Mouse (Mus musculus) heart, embryonic 14.5 days (tissue): ENCODE measurements around the gene Sema3b. TPM values are rescaled to one million over a fixed set of nuclear protein-coding genes. Genes with fewer than 3 reads are reported as not detected.
"Not testable (repeated sequence)": the region's sequence is repeated elsewhere in the genome, so short reads cannot be mapped to it uniquely, and the experiment has no call there.

ENCODE experiments used
- ATAC-seq: fragments of 200-750 bp; cut with Nextera tagmentation; 2 replicates; pipeline ENCODE4 v1.8.0; 2017; ENCODE audit warnings: low read depth, moderate TSS enrichment; ENCODE audit not compliant: insufficient number of reproducible peaks, insufficient read depth, low FRiP score
- H3K27ac ChIP-seq, 2 experiments: fragments of 200-500 bp in 1 of 2; fragments of 300-500 bp in 1 of 2; sonication (generic) in 1 of 2; replicated peaks in 1 of 2; 2 replicates each; pipeline ENCODE4 v1.5.1; 2012 to 2014; ENCODE audit warnings: low read depth in 2 of 2, low read length in 2 of 2, control low read depth in 1 of 2, mild to moderate bottlenecking in 1 of 2, mixed read lengths in 1 of 2; ENCODE audit not compliant: control insufficient read depth in 1 of 2, insufficient read depth in 1 of 2
- H3K27me3 ChIP-seq: fragments of 300-500 bp; sonication (generic); 2 replicates; pipeline ENCODE4 v1.6.1; 2014; ENCODE audit warnings: mild to moderate bottlenecking, low read length, control low read depth; ENCODE audit not compliant: control insufficient read depth, insufficient read depth
- H3K36me3 ChIP-seq: fragments of 300-500 bp; sonication (generic); 2 replicates; pipeline ENCODE4 v1.6.1; 2014; ENCODE audit warnings: mild to moderate bottlenecking, control low read depth, low read length, mixed read lengths; ENCODE audit not compliant: control insufficient read depth, insufficient read depth
- H3K4me1 ChIP-seq, 2 experiments: fragments of 200-500 bp in 1 of 2; fragments of 300-500 bp in 1 of 2; sonication (generic) in 1 of 2; 2 replicates each; pipeline ENCODE4 v1.6.1; 2012 to 2014; ENCODE audit warnings: low read length in 2 of 2, control low read depth in 1 of 2, mixed read lengths in 1 of 2; ENCODE audit not compliant: control insufficient read depth in 2 of 2, insufficient read depth in 2 of 2
- H3K4me2 ChIP-seq: fragments of 300-500 bp; sonication (generic); 2 replicates; pipeline ENCODE4 v1.6.1; 2014; ENCODE audit warnings: mild to moderate bottlenecking, low read length
- H3K4me3 ChIP-seq, 2 experiments: fragments of 200-500 bp in 1 of 2; fragments of 300-500 bp in 1 of 2; sonication (generic) in 1 of 2; 2 replicates each; pipeline ENCODE4 v1.5.1; 2012 to 2014; ENCODE audit warnings: low read length in 2 of 2, mild to moderate bottlenecking in 2 of 2, control low read depth in 1 of 2, low read depth in 1 of 2, moderate library complexity in 1 of 2; ENCODE audit not compliant: control insufficient read depth in 1 of 2, insufficient read depth in 1 of 2
- H3K9ac ChIP-seq: fragments of 300-500 bp; sonication (generic); 2 replicates; pipeline ENCODE4 v1.6.1; 2014; ENCODE audit warnings: mild to moderate bottlenecking, low read length
- H3K9me3 ChIP-seq: fragments of 300-500 bp; sonication (generic); 2 replicates; pipeline ENCODE4 v1.6.1; 2016; ENCODE audit warnings: low read length, control low read depth; ENCODE audit not compliant: control insufficient read depth
- WGBS: fragments of 180-500 bp; shearing (Covaris S2); extraction: QIAGEN DNeasy Blood & Tissue Kit; methylation state at CpG from one replicate; pipeline ENCODE4 v1.1.7; 2014; 5-methylcytosine and 5-hydroxymethylcytosine counted together
- polyA plus RNA-seq: library from polyadenylated mRNA; unstranded; fragments of >200 nt; fragmentation: Nextera tagmentation; extraction: Ambion mirVana; gene quantifications from 2 replicates; pipeline ENCODE4 v1.2.1, GENCODE M21; 2014

The Sema3b gene
- polyA plus RNA-seq, 1 experiment from 2014 or later, result 6.5 TPM

- WGBS, result 93% methylated on average over 10 of the region's 10 CpGs
- no peak overlapping the region for H3K9ac ChIP-seq
- peaks cover 21% of the 10 kb centered on the region for H3K36me3 ChIP-seq
- H3K4me3 ChIP-seq, result no peak overlapping the region
- ATAC-seq, result no peak
- H3K9me3 ChIP-seq, result no peaks in the 10 kb centered on the region
- no peaks in the 10 kb centered on the region for H3K27me3 ChIP-seq
- peaks cover 17 to 29% of the 10 kb centered on the region in 2 experiments for H3K4me1 ChIP-seq
- H3K27ac ChIP-seq, result no peak overlapping the region
- 0 out of 2 replicates have a peak overlapping the region, but pooled peaks have one; percentile 61 for H3K4me2 ChIP-seq
Observed at GRCm38 (mm10) chr9:107577871-107578270, 31.2 kb downstream of the Sema3b start.

DNA sequence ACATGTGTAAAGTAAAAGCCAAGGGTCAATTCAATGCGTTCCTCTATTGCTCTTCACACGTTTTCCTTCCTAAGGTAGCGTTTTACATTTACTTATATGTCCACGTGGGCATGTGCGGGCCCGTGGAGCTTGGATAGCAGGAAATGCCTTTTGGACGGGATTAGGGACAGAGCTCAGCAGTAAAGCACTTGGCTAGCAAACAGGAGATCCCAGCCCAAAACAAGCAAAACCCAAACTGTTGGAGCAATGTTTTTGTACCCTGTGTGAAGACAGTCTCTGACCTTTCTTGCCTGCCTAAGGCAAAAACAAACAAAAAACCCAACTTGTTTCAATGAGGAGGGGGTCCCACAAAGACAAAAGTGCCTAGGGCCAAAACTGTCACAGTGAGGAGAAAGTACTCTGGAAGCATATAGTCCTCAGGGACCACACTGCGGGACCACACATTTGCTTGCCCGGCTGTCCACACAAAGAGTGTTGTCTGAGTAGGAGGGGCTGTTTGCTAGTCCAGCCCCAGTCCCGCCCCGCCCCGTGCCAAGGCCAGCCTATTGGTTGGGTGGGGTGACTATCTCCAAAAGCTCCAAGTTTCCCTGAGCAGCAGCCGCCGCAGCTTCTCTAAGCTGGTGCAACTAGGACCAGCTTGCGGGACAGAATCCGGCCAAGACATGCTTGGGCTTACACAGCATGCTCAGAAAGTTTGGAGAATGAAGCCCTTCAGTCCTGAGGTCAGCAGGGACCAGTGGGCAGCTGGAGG lies 32.5 kb downstream of the Sema3b start, which contains the start of gene Hyal1:
Gene Hyal1 (plus strand): TSS at position 571 of the 751 bp plus-strand sequence.
- Histone ChIP-seq H3K27ac (peak within 1 kb of the TSS; percentile 55 to 57), H3K4me1 (peaks cover 16 to 27% of the 10 kb centered on the region in 2 experiments), H3K4me2 (peak within 1 kb of the TSS; percentile 61), H3K9ac (peak within 1 kb of the TSS; percentile 66), H3K27me3 (no peaks in the 10 kb centered on the region), H3K9me3 (no peaks in the 10 kb centered on the region), H3K36me3 (peaks cover 30% of the 10 kb centered on the region), H3K4me3 (peak within 1 kb of the TSS; percentile 32 to 45)
- 26% methylated on average over 16 of the region's 16 CpGs for WGBS
- ATAC-seq, result peak; percentile 58; the same call in 1 of the 2 replicates

DNA sequence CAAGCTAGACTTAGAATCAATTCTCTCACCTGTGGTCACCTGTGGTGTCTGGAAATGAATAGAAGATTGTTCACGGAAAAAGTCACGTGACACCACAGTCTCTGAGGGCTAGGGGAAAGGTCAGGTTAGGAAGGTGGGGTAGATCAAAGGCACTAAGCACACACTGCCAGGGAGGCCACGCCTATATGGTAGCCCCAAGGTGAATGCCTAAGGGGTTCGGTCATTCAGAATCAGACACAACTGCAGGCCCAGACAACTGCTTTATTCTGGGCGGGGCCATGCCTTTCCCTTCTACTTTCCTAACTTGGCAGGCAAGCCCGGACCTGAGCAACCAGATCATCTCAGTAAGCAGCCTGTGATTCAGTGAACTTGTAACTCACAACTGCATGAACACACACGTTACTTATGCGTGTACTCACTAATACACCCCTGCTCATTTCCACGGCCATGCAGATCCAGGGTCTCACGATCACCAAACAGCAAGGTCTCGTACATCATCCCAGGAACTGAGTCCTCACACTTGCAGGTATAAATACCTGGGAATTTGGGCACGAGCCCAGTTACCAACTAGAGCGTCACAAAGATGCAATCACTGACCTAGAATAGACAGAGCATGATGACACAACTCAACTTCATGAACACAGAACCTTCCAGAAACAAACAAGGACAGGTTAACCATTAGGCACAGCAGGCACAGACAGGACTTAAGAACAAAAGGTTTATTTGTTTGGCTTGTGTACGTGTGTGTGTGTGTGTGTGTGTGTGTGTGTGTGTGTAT lies 33.3 kb downstream of the Sema3b start:
- Histone ChIP-seq H3K27me3 (no peaks in the 10 kb centered on the region), H3K27ac (peak overlapping the region; percentile 55 to 57; a peak in 3 of 4 replicates), H3K4me1 (peaks cover 20 to 28% of the 10 kb centered on the region in 2 experiments), H3K4me2 (peak overlapping the region; percentile 61; the same call in 1 of the 2 replicates), H3K36me3 (peaks cover 37% of the 10 kb centered on the region), H3K9ac (no peak overlapping the region), H3K4me3 (no peak overlapping the region), H3K9me3 (no peaks in the 10 kb centered on the region)
- 80% methylated on average over 14 of the region's 14 CpGs for WGBS
- no peak for ATAC-seq

GRCm38 (mm10) chr9:107573774-107574173 lies 35.3 kb downstream of the Sema3b start:
- not testable (repeated sequence) for H3K9me3 ChIP-seq, H3K4me2 ChIP-seq, H3K4me3 ChIP-seq, H3K9ac ChIP-seq, H3K27me3 ChIP-seq, H3K27ac ChIP-seq, ATAC-seq
- Histone ChIP-seq H3K36me3 (peaks cover 45% of the 10 kb centered on the region), H3K4me1 (peaks cover 30 to 34% of the 10 kb centered on the region in 2 experiments)
- 84% methylated on average over 6 of the region's 6 CpGs for WGBS

- Histone ChIP-seq H3K4me1 (peaks cover 40 to 42% of the 10 kb centered on the region in 2 experiments), H3K9ac (no peak overlapping the region), H3K4me2 (no peak overlapping the region), H3K4me3 (no peak overlapping the region), H3K27me3 (no peaks in the 10 kb centered on the region), H3K27ac (no peak overlapping the region), H3K36me3 (peaks cover 45% of the 10 kb centered on the region), H3K9me3 (no peaks in the 10 kb centered on the region)
- WGBS, result 98% methylated on average over 2 of the region's 2 CpGs
- no peak for ATAC-seq
Observed at GRCm38 (mm10) chr9:107572327-107572662, 36.7 kb downstream of the Sema3b start.

DNA sequence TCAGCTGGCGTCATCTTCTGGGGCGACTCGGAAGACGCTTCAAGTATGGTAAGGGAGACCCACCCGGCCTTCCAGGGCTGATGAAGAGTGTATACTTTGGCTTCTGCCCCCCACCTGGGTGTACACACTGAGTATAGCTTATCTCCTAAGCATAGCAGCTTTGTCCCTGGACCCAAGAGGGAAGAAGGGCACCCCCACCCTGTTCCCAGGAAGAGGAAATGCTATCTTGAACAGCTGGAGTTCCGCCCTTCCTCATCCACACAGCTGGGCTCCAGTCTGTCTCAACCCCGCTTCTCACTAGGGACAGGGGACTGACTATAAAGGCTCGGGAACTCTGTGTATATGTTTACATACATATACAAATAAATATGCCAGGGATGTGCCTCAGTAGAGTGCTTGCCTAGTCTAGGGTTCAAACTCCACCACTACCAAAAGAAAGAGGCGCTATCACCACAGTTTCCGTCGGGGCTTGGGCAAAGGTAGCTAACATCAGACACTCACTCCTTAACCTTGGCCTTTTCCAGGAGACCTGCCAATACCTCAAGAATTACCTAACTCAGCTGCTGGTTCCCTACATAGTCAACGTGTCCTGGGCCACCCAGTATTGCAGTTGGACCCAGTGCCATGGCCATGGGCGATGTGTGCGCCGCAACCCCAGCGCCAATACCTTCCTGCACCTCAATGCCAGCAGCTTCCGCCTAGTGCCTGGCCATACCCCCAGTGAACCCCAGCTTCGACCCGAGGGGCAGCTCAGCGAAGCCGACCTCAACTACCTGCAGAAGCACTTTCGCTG lies 37.3 kb downstream of the Sema3b start:
- H3K4me3 ChIP-seq, result peak overlapping the region; percentile 77 to 88; a peak in 3 of 4 replicates
- H3K9ac ChIP-seq, result peak overlapping the region; percentile 92
- ATAC-seq, result no peak
- no peaks in the 10 kb centered on the region for H3K27me3 ChIP-seq
- peaks cover 45% of the 10 kb centered on the region for H3K36me3 ChIP-seq
- no peak overlapping the region; a peak in 1 of 4 replicates for H3K27ac ChIP-seq
- no peaks in the 10 kb centered on the region for H3K9me3 ChIP-seq
- H3K4me2 ChIP-seq, result peak overlapping the region; percentile 97
- peaks cover 34 to 41% of the 10 kb centered on the region in 2 experiments for H3K4me1 ChIP-seq
- WGBS, result 88% methylated on average over 22 of the region's 22 CpGs

DNA sequence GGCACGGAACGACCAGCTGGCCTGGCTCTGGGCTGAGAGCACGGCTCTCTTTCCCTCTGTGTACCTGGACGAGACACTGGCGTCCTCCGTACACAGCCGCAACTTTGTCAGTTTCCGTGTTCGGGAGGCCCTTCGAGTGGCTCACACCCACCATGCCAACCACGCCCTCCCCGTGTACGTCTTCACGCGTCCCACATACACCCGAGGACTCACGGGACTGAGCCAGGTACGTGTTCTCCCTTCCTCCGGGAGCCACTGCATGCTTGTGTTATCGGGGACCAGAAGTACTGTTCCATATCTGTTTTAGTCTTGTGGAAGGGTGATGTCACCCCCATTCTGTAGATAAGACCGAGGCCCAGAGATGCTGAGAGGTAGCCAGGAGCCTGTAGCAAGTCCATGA lies 38.2 kb downstream of the Sema3b start:
- no peak for ATAC-seq
- peaks cover 32 to 42% of the 10 kb centered on the region in 2 experiments for H3K4me1 ChIP-seq
- no peaks in the 10 kb centered on the region for H3K27me3 ChIP-seq
- H3K4me3 ChIP-seq, result peak overlapping the region; percentile 77 to 88
- peak overlapping the region; percentile 97 for H3K4me2 ChIP-seq
- 46% methylated on average over 21 of the region's 21 CpGs for WGBS
- peak overlapping the region; percentile 92 for H3K9ac ChIP-seq
- H3K36me3 ChIP-seq, result peaks cover 51% of the 10 kb centered on the region
- H3K27ac ChIP-seq, result peak overlapping the region in 1 of 2 experiments; percentile 92; a peak in 1 of 4 replicates
- H3K9me3 ChIP-seq, result no peaks in the 10 kb centered on the region
